Mouse (Mus musculus) liver, embryonic 11.5 days (tissue): ENCODE results near the gene Draxin. TPM values are rescaled to one million over a fixed set of nuclear protein-coding genes. Genes with fewer than 3 reads are reported as not detected.

Source experiments
- ATAC-seq: fragments of 200-750 bp; cut with Nextera tagmentation; replicated peaks from 2 replicates; pipeline ENCODE4 v1.8.0; 2017; ENCODE audit warnings: moderate number of reproducible peaks, mild to moderate bottlenecking, moderate TSS enrichment, moderate library complexity; ENCODE audit not compliant: low FRiP score
- DNase-seq: peaks from one replicate; pipeline ENCODE4 v3.0.0-alpha.2; 2017; ENCODE audit warnings: low spot score
- H3K27ac ChIP-seq: fragments of 300-500 bp; sonication (generic); 2 replicates; pipeline ENCODE4 v1.5.1; 2014; ENCODE audit warnings: mild to moderate bottlenecking, low read depth, low read length, control low read depth
- H3K27me3 ChIP-seq: fragments of 300-500 bp; sonication (generic); replicated peaks from 2 replicates; pipeline ENCODE4 v1.6.1; 2014; ENCODE audit warnings: low read length, mixed read lengths; ENCODE audit not compliant: control insufficient read depth, insufficient read depth
- H3K36me3 ChIP-seq: fragments of 300-500 bp; sonication (generic); 2 replicates; pipeline ENCODE4 v1.6.1; 2014; ENCODE audit warnings: mild to moderate bottlenecking, low read length, moderate library complexity, mixed read lengths; ENCODE audit not compliant: control insufficient read depth, insufficient read depth
- H3K4me1 ChIP-seq: fragments of 300-500 bp; sonication (generic); replicated peaks from 2 replicates; pipeline ENCODE4 v1.6.1; 2014; ENCODE audit warnings: low read length, mixed read lengths; ENCODE audit not compliant: control insufficient read depth, insufficient read depth
- H3K4me2 ChIP-seq: fragments of 300-500 bp; sonication (generic); 2 replicates; pipeline ENCODE4 v1.6.1; 2014; ENCODE audit warnings: mild to moderate bottlenecking, control low read depth, moderate library complexity
- H3K4me3 ChIP-seq: fragments of 300-500 bp; sonication (generic); 2 replicates; pipeline ENCODE4 v1.5.1; 2014; ENCODE audit warnings: low read depth, low read length, control low read depth
- H3K9ac ChIP-seq: fragments of 300-500 bp; sonication (generic); 2 replicates; pipeline ENCODE4 v1.6.1; 2014; ENCODE audit warnings: low read depth, low read length, control low read depth
- H3K9me3 ChIP-seq: fragments of 300-500 bp; sonication (generic); 2 replicates; pipeline ENCODE4 v1.6.1; 2016; ENCODE audit warnings: low read length, inconsistent platforms, mixed read lengths; ENCODE audit not compliant: control insufficient read depth
- WGBS: fragments of 180-500 bp; shearing (Covaris S2); extraction: QIAGEN DNeasy Blood & Tissue Kit; methylation state at CpG from one replicate; pipeline ENCODE4 v1.1.7; 2014; 5-methylcytosine and 5-hydroxymethylcytosine counted together
- polyA plus RNA-seq: library from polyadenylated mRNA; unstranded; fragments of >200 nt; fragmentation: Nextera tagmentation; extraction: Ambion mirVana; gene quantifications from 2 replicates; pipeline ENCODE4 v1.2.1, GENCODE M21; 2014

Draxin gene
- polyA plus RNA-seq, 1 experiment from 2014 or later: 0.12 TPM

DNA sequence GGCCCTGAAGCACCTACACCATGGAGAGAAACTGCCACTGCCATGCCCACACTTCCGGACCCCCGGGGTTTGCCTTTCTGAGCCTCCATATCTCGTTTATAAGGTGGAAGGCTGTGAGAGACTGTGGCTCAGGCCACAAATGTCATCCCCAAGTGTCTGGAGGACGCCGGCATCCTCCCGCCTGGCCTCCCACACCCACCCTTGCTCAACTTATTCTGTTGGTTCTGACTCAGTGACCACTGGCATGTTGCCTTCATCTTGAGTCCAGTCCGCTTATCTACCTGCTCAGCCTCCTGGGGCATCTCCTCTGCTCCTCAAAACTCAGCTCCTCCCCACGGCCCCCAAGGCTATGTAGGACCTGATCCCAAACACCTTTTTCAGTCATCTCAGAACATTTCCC, 63.2 kb downstream of the Draxin start:
- ATAC-seq (no peak), DNase-seq (no peak)
- H3K27me3 ChIP-seq: no peaks in the 10 kb centered on the region
- no peaks in the 10 kb centered on the region for H3K9me3 ChIP-seq
- no peak overlapping the region for H3K27ac ChIP-seq
- no peaks in the 10 kb centered on the region for H3K36me3 ChIP-seq
- no peaks in the 10 kb centered on the region for H3K4me1 ChIP-seq
- H3K4me3 ChIP-seq: no peak overlapping the region
- H3K4me2 ChIP-seq: no peak overlapping the region
- H3K9ac ChIP-seq: no peak overlapping the region
- 84% methylated on average over 8 of the region's 8 CpGs for WGBS

DNA sequence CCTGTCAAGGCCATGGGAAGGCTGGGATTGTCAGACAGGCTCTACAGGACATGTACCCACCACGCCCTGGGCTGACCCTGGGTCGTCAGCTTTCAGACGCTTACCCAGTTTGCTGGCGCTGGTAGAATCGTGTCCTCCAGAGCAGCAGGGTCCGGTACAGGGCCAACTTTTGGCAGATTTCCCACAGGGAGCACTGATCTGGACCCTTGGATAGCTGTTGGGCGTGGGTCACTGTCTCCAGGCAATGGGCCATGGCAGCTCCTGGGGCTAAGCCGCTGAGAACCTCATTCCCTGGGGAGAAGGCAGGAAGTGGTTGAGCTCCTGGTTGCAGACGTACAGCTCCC, 64.1 kb downstream of the Draxin start:
- Histone ChIP-seq H3K9me3 (no peaks in the 10 kb centered on the region), H3K4me3 (no peak overlapping the region), H3K27me3 (no peaks in the 10 kb centered on the region), H3K9ac (no peak overlapping the region), H3K4me1 (no peaks in the 10 kb centered on the region), H3K4me2 (no peak overlapping the region), H3K36me3 (no peaks in the 10 kb centered on the region), H3K27ac (no peak overlapping the region)
- DNase-seq (no peak), ATAC-seq (no peak)
- WGBS: 67% methylated on average over 9 of the region's 9 CpGs

DNA sequence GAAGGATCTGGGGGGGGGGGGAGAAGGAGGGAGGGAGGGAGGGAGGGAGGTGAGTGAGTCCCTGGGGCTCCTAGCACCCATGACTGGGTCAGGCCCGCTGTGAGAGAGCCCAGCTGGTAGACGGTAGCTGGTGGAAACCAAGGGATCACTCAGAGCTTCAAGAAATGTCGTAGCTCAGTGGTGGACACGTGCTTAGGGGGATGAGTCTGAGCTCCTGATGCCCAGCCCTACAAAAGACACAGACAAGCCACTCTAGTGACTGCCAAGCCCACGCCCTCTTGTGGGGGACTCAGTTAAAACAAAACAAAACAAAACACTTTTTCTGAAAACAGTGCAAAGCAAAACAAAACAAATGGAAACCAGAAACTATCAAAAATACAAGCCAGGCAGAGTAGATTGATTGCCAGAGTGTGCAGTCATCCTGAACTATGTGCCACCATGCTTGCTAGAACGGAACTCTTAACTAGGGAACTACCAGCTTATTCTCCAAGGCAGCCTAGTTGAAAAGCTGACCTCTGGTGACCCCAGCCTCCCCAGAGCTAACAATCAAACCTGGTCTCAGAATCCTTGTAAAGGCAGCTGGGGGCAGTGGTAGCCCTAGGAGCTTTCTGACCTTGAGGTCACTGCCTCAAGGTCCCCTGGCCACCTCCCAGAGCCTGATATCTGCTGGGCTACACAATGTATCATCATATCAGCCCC, 64.6 kb downstream of the Draxin start:
- no peak overlapping the region for H3K27ac ChIP-seq
- ATAC-seq: no peak
- H3K27me3 ChIP-seq: no peaks in the 10 kb centered on the region
- no peaks in the 10 kb centered on the region for H3K4me1 ChIP-seq
- 54% methylated on average over 6 of the region's 6 CpGs for WGBS
- no peak overlapping the region for H3K9ac ChIP-seq
- no peaks in the 10 kb centered on the region for H3K9me3 ChIP-seq
- no peaks in the 10 kb centered on the region for H3K36me3 ChIP-seq
- no peak overlapping the region for H3K4me3 ChIP-seq
- H3K4me2 ChIP-seq: no peak overlapping the region
- no peak for DNase-seq

DNA sequence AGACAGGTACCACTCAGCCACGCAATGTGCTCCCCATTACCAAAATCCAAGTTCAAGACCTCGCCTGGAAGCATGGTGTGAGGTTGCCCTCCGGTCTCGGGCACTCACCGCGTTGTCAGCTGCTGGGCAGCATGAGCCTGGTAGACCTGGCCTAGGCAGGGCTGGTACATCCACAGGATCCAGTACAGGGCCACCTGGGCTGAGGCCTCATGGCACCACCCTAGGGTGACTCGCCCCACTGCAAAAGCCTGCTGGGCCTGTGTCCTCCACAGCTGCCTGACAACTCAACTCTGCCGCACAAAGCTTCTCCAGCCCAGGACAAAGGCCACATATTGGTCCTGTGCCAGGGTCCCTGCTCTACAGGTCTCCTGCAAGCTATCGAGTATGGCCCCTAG, 69.4 kb downstream of the Draxin start:
- H3K36me3 ChIP-seq: peaks cover 9% of the 10 kb centered on the region; the same call in 1 of the 2 replicates
- H3K4me1 ChIP-seq: peaks cover 5% of the 10 kb centered on the region

GRCm38 (mm10) chr4:148060120-148061085, 70.1 kb downstream of the Draxin start:
- Histone ChIP-seq H3K27ac (no peak overlapping the region), H3K9ac (no peak overlapping the region), H3K4me2 (no peak overlapping the region), H3K36me3 (peaks cover 9% of the 10 kb centered on the region), H3K27me3 (no peaks in the 10 kb centered on the region), H3K4me3 (no peak overlapping the region), H3K4me1 (peaks cover 5% of the 10 kb centered on the region), H3K9me3 (no peaks in the 10 kb centered on the region)
- no peak for DNase-seq
- WGBS: 52% methylated on average over 13 of the region's 13 CpGs
- peak; percentile 56 for ATAC-seq

More for the DNA sequence above, 69.4 kb downstream of the Draxin start:
- H3K27me3 ChIP-seq: no peaks in the 10 kb centered on the region
- no peaks in the 10 kb centered on the region for H3K9me3 ChIP-seq
- H3K4me3 ChIP-seq: no peak overlapping the region
- no peak for DNase-seq
- no peak overlapping the region for H3K4me2 ChIP-seq
- WGBS: 91% methylated on average over 9 of the region's 9 CpGs
- no peak overlapping the region for H3K27ac ChIP-seq
- H3K9ac ChIP-seq: no peak overlapping the region
- ATAC-seq: no peak

DNA sequence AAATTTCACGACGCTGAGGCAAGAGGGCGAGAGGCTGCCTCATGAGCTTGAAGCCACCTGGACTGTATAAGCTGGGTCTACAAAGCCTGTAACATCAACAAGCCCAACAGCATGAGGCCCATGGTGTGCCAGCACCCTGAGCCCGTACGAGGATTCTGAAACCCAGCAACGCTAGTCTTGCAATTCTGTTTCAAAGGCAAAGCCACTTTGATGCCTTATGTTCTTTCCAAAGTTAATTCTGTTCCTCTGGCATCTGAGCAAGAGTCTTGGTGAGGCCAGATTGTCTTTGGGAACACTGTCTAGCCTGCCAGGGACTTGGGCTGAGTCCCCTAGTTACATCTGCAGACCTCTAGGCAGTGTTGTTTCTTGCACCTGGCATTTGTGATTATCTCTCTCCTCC, 71.5 kb downstream of the Draxin start:
- Histone ChIP-seq H3K27ac (no peak overlapping the region), H3K27me3 (no peaks in the 10 kb centered on the region), H3K36me3 (peaks cover 13% of the 10 kb centered on the region), H3K4me2 (no peak overlapping the region), H3K4me1 (peaks cover 5% of the 10 kb centered on the region), H3K9ac (no peak overlapping the region), H3K9me3 (no peaks in the 10 kb centered on the region), H3K4me3 (no peak overlapping the region)
- ATAC-seq (no peak), DNase-seq (no peak)
- 89% methylated on average over 6 of the region's 6 CpGs for WGBS

GRCm38 (mm10) chr4:148058218-148058819, 72.2 kb downstream of the Draxin start:
- Histone ChIP-seq H3K4me2 (no peak overlapping the region), H3K9ac (no peak overlapping the region), H3K36me3 (peaks cover 18% of the 10 kb centered on the region), H3K4me3 (no peak overlapping the region), H3K27me3 (no peaks in the 10 kb centered on the region), H3K4me1 (peaks cover 5% of the 10 kb centered on the region), H3K9me3 (no peaks in the 10 kb centered on the region), H3K27ac (no peak overlapping the region)
- no peak for DNase-seq
- 88% methylated on average over 9 of the region's 9 CpGs for WGBS
- no peak for ATAC-seq

- Histone ChIP-seq H3K4me1 (peaks cover 5% of the 10 kb centered on the region), H3K27ac (no peak overlapping the region), H3K27me3 (no peaks in the 10 kb centered on the region), H3K9me3 (no peaks in the 10 kb centered on the region), H3K4me2 (no peak overlapping the region), H3K9ac (no peak overlapping the region), H3K36me3 (peaks cover 18% of the 10 kb centered on the region), H3K4me3 (no peak overlapping the region)
- 66% methylated on average over 5 of the region's 5 CpGs for WGBS
- DNase-seq: no peak
- no peak for ATAC-seq
Observed at GRCm38 (mm10) chr4:148057661-148058209, 72.8 kb downstream of the Draxin start.
